19 mouse cellular contexts compared by ENCODE assay signal in genomic region chr4:141923961-141924360, GRCm38 (mm10). TPM values are rescaled to one million over a fixed set of nuclear protein-coding genes. Genes with fewer than 3 reads are reported as not detected.
A peak's percentile ranks its signal among the peaks of the same experiment; 100 is the strongest.
DNase-seq lines count a peak whose midpoint lies in the region; TF ChIP-seq lines count a peak whose summit lies in the region.
"Had no signal": no experiment of that assay in that cellular context is flagged by ENCODE, and none has a peak within 500 bp of the region (broad histone marks: within the 10 kb centered on the region; RNA-seq: fewer than 3 reads in every experiment).

No protein-coding gene starts in this region.

- H3K27ac ChIP-seq in layer of hippocampus, adult 2 months = peak overlapping the region; percentile 39; the same call in 1 of the 2 replicates
- H3K27ac ChIP-seq: embryonic facial prominence, embryonic 13.5 days; forebrain, embryonic 12.5 days; heart, adult 2 months; hindbrain, embryonic 15.5 days had no signal

- no peak overlapping the region for H3K4me3 ChIP-seq in layer of hippocampus, adult 2 months
- H3K4me3 ChIP-seq: embryonic facial prominence, embryonic 13.5 days; forebrain, embryonic 12.5 days; heart, adult 2 months; heart, embryonic 12.5 days; hindbrain, embryonic 15.5 days had no signal

- DNase-seq in layer of hippocampus, adult 2 months (ENCODE audit: low spot score in 2 of 2) = peak; percentile 42 to 57
- no peak for DNase-seq in layer of hippocampus, adult 9-10 months (ENCODE audit: low spot score)
- peak; percentile 52 to 53 for DNase-seq in right cerebral cortex, adult 2 months (ENCODE audit: low spot score in 2 of 2)
- DNase-seq in right cerebral cortex, postnatal 4 days = no peak
- DNase-seq in layer of hippocampus, adult 9-11 months = peak; percentile 49
- peak; percentile 83 for DNase-seq in testis, postnatal 14 days (ENCODE audit: low spot score)
- no peak for DNase-seq in c-Kit-positive CD71-positive TER-119-positive erythroid progenitor cells, embryonic 14.5 days (ENCODE audit: low spot score)
- DNase-seq: adrenal gland, postnatal 10 days; cerebellum, adult 18-20 months; cerebellum, adult 9-11 months; cerebellum, postnatal 36 days; forebrain, postnatal 0 days; gastrocnemius, postnatal 14 days; heart, adult 2 months; heart, postnatal 36 days had no signal

- no peak for TF ChIP-seq CTCF in layer of hippocampus, adult 2 months (conservative IDR thresholded peaks at IDR 0.05)

RNA-seq across cellular contexts. Expression of gene Efhd2, which starts 49.2 kb away (rescaled TPM):
- 100 to 1,000 TPM; 139 to 140 TPM for total RNA-seq in layer of hippocampus, adult 2 months (2021)

Comparison
In these comparisons a context has a peak if more than half of its experiments do, and no peak if none do; other contexts are left out.
1. DNase-seq: peak in layer of hippocampus, adult 2 months (2 of 2), right cerebral cortex, adult 2 months (2 of 2), layer of hippocampus, adult 9-11 months (single experiment) and testis, postnatal 14 days (single experiment); none in layer of hippocampus, adult 9-10 months (single experiment), right cerebral cortex, postnatal 4 days (single experiment) and c-Kit-positive CD71-positive TER-119-positive erythroid progenitor cells, embryonic 14.5 days (single experiment).